Mouse (Mus musculus): ENCODE measurements around the gene Rpl36.

GRCm38 (mm10) chr17:56634023-56634422 is 20.8 kb downstream of the Rpl36 start:
- TF ChIP-seq CTCF (IDR thresholded peaks at IDR 0.05) (no peak), EP300 (IDR thresholded peaks at IDR 0.05) (no peak)

Data from lung, postnatal 0 days (tissue).